Mouse (Mus musculus): ENCODE measurements at regions not wholly inside any gene's neighbourhood (a gene's known extent, or its start where the extent isn't known, plus 50 kb on each side); places are given as distances from the start of the nearest gene placed in this dataset.

- TF ChIP-seq CTCF (IDR thresholded peaks at IDR 0.05; ENCODE audit: low read depth) (no peak), EP300 (optimal IDR thresholded peaks at IDR 0.05) (no peak)
Measured at GRCm38 (mm10) chr1:121144981-121145380, 187.4 kb downstream of the Insig2 start.

Data from stomach, postnatal 0 days (tissue).